Mouse (Mus musculus) liver, adult (tissue): ENCODE data around the gene Pigl.
A peak's percentile ranks its signal among the peaks of the same experiment; 100 is the strongest.

Experiments
- GATA4 ChIP-seq: IDR thresholded peaks from 2 replicates; pipeline ENCODE4 v1.6.1; 2014; ENCODE audit warnings: mild to moderate bottlenecking, low read length; ENCODE audit not compliant: insufficient replicate concordance

Gene Pigl

DNA sequence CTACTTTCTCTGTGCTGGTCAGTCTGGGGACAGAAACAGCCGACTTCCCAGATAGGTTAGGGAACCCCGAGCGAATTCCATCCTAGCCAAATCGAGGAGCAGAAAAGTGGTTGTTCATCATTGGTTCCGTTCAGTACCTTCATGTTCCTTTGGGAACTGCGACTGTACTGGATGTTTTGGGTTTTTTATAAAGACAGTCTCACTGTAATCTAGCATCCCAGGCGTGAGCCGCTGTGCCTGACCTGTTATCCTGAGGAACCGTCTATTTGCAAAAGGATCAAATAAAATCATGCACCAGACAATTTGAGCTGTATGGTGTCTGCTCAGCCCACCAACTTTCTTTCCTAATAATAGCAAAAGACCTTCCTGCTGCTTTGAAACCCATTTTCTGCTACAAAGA lies 520 bp downstream of the Pigl start:
- TF ChIP-seq GATA4, result no peak

DNA sequence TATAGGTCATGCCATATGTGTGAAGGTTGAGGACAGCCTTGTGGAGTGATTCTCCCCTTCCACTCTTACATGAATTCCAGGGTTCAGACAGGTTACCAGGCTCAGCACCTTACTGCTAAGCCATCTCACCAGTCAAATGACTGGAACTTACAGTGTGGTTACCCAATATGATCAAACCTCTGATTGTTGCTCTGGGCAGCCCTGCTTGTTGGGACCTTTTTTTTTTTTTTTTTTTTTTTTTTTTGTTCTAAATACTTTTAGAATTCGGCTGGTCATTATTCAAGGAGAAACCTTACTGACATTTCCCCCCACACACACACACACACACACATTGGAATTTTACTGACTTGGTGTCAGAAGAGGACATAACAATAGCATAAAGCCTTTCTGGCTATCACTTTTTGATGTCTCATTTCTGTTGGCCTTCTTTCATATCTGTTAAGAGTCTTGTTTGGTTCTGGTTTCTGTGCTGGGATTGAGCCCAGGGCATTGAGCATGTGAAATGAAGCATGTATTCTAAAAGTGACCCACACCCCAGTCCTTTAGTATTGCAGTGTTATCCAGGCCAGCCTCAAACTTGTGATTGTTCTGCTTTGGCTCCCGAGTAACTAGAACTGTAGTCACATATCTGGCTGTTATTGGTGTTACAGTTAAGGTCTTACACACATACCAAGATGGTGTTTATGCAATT lies 5.1 kb downstream of the Pigl start:
- no peak for TF ChIP-seq GATA4

DNA sequence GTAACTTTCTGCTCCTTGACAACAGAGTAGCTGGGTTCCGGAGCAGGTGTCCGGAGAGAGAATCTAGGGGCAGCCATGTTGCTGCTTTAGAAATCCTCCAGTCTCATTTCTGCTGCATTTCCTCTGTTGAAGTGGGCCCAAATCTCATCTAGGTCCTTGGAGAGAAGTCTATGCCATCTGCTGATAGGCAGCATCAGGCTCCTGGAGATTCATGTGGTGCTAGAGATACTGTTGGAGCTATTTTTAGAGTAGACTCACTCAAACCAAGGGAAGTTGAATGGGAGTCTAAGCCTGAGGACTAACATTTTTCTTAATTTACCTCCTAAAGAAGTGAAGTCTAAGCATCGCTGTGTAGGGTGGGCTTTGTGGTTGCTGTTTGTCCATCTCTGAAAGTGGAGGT lies 6.4 kb downstream of the Pigl start:
- TF ChIP-seq GATA4, result no peak

DNA sequence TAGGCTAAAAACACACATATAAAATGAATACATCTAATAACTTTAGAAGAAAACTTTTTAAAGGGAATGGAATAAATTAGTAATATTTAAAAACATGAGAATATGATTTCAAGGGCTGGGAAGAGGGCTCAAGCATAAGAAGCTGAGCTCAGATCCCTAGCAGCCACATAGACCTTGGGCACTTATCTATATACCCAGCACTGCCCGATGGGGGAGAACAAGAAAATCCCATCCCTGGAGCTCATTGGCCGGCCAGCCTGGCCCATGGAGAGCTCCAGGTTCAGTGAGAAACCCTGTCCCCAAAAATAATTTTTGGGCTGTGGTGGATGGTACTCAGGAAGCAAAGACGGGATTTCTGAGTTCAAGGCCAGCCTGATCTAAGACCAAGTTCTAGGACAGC lies 7.6 kb downstream of the Pigl start:
- no peak for TF ChIP-seq GATA4

GRCm38 (mm10) chr11:62466546-62466945 lies 8.3 kb downstream of the Pigl start:
- TF ChIP-seq GATA4, result no peak

- TF ChIP-seq GATA4, result no peak
Measured at GRCm38 (mm10) chr11:62470451-62470850, 12.2 kb downstream of the Pigl start.

DNA sequence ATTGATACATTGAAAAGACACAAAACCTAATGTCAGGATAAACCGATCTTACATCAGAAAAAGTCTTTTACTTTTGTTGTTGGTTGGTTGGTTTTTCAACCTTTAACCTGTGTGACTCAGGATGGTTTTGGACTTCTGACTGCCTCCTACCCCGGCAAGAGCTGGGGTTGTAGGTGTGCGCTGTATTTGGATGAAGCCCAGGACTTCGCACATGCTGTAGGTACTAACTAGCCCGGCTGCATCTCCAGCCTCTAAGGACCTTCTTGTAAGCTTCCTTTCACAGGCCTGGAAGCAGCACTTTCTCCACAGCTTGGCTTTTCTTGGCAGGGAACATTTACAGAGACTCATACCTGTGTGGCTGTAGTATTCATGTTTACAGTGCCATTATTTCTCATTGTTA lies 15.3 kb downstream of the Pigl start:
- TF ChIP-seq GATA4, result no peak

DNA sequence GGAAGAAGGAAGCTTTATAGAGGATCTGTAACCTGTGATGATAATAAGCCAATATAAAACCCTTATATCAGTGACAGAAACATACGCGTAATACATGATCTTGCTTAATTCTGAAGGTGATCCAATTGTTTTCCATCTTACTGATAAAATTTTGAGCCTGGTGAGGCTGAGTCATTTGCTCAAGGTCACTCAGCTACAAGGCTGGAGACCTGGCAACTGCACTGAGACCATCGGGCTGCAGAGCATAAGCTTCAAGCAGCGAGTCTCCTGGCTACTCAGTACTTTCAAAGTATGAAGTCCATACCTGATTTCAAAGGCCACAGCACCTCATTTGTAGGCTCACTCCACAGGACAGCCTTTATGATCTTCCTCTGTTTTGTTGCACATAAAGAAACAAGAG lies 17.9 kb downstream of the Pigl start:
- TF ChIP-seq GATA4, result no peak

GRCm38 (mm10) chr11:62478931-62479330 lies 20.7 kb downstream of the Pigl start:
- no peak for TF ChIP-seq GATA4

DNA sequence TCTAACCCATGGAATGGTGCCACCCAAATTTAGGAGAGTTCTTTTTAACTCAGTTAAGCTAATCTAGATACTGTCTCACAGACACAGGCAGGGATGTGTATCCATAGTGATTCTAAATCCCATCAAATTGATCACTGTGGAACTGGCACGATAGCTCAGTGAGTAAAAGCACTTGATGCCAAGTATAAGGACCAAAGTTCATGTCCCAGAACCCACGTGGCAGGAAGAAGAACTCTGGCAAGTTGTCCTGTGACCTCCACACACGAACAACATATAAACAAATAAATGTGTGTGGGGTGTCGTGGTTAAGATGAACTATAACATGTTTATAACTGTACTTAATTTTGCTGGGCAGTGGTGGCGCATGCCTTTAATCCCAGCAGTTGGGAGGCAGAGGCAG lies 21.3 kb downstream of the Pigl start:
- TF ChIP-seq GATA4, result no peak

DNA sequence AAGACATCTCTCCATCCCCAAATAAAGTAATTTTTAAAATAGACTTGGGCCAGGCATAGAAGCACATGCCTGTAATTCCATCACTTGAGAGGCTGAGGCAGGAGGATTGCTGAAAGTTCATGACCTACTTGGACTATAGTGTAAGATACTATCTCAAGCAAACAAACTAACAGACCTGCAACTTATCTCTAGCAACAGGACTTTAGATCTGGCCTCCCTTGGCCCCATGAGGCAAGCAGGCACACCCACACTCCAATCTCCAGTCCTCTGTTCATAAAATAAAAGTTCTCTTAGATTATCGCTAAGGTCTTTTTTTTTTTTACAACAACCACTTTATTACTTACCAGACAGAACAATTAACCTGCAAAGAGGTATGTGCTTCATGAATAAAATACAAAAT lies 28.7 kb downstream of the Pigl start:
- no peak for TF ChIP-seq GATA4

DNA sequence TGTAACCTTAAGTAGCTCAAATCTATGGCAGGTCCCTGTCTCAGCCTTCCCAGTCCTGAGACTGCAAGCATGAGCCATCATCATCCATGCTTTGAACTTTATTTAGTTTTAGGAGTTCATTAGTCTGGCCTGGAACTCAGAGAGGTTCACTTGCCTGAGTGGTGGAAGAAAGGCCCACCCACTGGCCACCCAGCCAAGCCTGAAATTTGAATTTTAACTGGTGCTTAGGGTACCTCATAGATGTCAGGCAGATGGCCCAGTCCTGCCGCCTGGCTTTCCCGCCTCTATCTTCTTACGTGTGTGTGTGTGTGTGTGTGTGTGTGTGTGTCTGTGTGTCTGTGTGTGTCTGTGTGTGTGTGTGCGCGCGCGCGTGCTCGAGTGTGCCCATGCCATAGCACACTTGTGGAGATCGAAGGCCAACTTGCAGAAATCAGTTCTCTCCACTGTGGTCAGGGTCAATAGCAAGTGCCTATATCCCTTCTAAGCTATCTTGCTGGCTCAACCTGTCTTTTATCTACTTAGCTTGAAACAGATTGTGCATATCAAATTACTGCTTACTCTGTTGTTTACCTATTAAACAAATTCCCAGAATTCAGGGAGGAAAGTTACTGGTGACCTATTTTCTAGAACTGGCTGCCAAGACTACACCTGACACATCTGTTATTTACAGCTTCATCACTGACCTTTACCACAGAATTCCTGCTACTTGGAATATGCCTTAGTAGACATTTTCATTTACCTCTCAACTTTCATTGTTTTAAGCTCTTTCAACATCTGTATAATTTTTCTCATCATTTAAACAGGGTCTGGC lies 29.5 kb downstream of the Pigl start:
- peak; percentile 43 for TF ChIP-seq GATA4

DNA sequence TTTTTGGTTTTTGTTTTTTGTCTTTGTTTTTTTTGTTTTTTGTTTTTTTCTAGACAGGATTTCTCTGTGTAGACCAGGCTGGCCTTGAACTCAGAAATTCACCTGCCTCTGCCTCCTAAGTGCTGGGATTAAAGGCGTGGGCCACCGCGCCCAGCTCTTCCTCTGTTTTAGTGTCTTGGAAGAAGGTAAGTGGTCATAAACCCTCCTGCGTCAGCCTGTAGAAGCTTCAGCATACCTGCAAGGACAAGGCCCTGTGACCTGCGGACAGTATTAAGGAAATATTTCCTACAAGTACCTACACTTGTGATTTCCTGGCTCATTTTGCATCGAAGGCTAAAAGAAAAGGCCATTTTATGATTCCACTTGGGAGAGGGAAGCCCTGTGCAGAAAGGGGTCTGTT lies 35.4 kb downstream of the Pigl start:
- no peak for TF ChIP-seq GATA4

DNA sequence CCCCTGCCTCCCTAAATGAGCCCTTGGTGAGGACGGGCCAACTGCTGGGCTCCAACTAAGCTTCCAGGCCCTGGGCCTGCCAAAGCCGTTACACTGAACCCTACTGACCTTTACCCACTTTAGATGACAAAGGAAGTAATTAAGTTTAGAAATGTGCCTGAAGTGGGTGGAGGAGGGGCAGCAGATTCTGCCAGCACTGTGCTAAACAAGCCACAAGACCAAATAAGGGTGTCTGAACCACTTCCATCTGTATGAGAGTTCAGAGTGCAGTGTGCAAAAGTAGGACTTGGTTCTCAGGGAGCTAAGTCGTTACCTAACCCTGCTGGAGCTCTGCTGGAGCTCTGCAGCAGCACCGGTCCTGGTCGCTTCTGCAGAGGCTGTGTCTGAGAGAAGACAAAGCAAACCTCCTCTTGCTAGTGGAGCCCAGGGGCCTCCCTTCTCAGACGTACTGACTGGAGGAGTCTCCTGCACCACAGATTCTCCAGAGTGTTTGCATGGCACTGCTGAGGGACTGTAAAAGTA lies 36.6 kb downstream of the Pigl start:
- TF ChIP-seq GATA4, result no peak

- no peak for TF ChIP-seq GATA4
Measured at GRCm38 (mm10) chr11:62495276-62495801, 37.1 kb downstream of the Pigl start.

DNA sequence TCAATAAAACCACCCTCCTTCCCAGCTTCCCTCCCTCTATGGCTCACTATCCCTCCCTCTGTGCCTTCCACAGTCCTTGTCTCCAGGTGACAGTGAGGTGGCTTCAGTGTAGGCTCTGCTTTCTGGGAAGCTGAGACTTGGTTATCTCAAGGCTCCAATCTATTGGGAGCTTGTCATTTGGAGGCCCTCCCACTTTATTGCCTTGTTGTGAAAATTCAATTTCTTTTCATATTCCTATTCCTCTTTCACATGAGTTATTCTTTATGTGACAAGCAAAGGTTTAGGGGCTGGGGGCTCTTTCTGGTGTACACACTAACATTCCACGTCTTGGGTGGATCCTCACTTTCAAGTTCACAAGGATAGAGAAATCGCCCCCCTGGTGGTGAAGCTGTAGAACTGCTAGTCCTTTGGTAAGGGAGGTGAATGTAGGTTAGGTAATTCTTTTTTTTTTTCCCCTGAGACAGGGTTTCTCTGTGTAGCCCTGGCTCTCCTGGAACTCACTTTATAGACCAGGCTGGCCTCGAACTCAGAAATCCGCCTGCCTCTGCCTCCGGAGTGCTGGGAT lies 38.0 kb downstream of the Pigl start:
- no peak for TF ChIP-seq GATA4
